Mouse (Mus musculus) intestine, embryonic 14.5 days (tissue): ENCODE results near the gene Lingo1. TPM values are rescaled to one million over a fixed set of nuclear protein-coding genes. Genes with fewer than 3 reads are reported as not detected.
A peak's percentile ranks its signal among the peaks of the same experiment; 100 is the strongest.

ENCODE experiments used
- ATAC-seq: fragments of 200-750 bp; cut with Nextera tagmentation; replicated peaks from 2 replicates; pipeline ENCODE4 v1.8.0; 2017; ENCODE audit warnings: low read depth, moderate number of reproducible peaks, moderate TSS enrichment, moderate library complexity; ENCODE audit not compliant: low FRiP score, low TSS enrichment
- DNase-seq: peaks from one replicate; pipeline ENCODE4 v3.0.0-alpha.2; 2018; ENCODE audit warnings: low spot score
- H3K27ac ChIP-seq: fragments of 300-500 bp; sonication (generic); 2 replicates; pipeline ENCODE4 v1.5.1; 2014; ENCODE audit warnings: low read depth, mild to moderate bottlenecking, control low read depth
- H3K27me3 ChIP-seq: fragments of 300-500 bp; sonication (generic); replicated peaks from 2 replicates; pipeline ENCODE4 v1.6.1; 2014; ENCODE audit warnings: low read length, control low read depth; ENCODE audit not compliant: control insufficient read depth, insufficient read depth
- H3K36me3 ChIP-seq: fragments of 300-500 bp; sonication (generic); 2 replicates; pipeline ENCODE4 v1.6.1; 2014; ENCODE audit warnings: low read length, control low read depth; ENCODE audit not compliant: control insufficient read depth, insufficient read depth
- H3K4me1 ChIP-seq: fragments of 300-500 bp; sonication (generic); replicated peaks from 2 replicates; pipeline ENCODE4 v1.6.1; 2014; ENCODE audit warnings: low read length, control low read depth, mixed read lengths; ENCODE audit not compliant: control insufficient read depth, insufficient read depth
- H3K4me2 ChIP-seq: fragments of 300-500 bp; sonication (generic); 2 replicates; pipeline ENCODE4 v1.6.1; 2014; ENCODE audit warnings: low read length
- H3K4me3 ChIP-seq: fragments of 300-500 bp; sonication (generic); 2 replicates; pipeline ENCODE4 v1.5.1; 2014; ENCODE audit warnings: low read depth, low read length, control low read depth, mixed read lengths
- H3K9ac ChIP-seq: fragments of 300-500 bp; sonication (generic); 2 replicates; pipeline ENCODE4 v1.6.1; 2014; ENCODE audit warnings: mild to moderate bottlenecking, low read length
- H3K9me3 ChIP-seq: fragments of 300-500 bp; sonication (generic); 2 replicates; pipeline ENCODE4 v1.6.1; 2016; ENCODE audit warnings: low read length, control low read depth; ENCODE audit not compliant: control insufficient read depth
- WGBS: fragments of 180-500 bp; shearing (Covaris S2); extraction: QIAGEN DNeasy Blood & Tissue Kit; methylation state at CpG from one replicate; pipeline ENCODE4 v1.1.7; 2014; 5-methylcytosine and 5-hydroxymethylcytosine counted together
- polyA plus RNA-seq: library from polyadenylated mRNA; unstranded; fragments of >200 nt; fragmentation: Nextera tagmentation; extraction: Ambion mirVana; gene quantifications from 2 replicates; pipeline ENCODE4 v1.2.1, GENCODE M21; 2014

Lingo1 gene
- polyA plus RNA-seq, 1 experiment from 2014 or later = 1.9 TPM

DNA sequence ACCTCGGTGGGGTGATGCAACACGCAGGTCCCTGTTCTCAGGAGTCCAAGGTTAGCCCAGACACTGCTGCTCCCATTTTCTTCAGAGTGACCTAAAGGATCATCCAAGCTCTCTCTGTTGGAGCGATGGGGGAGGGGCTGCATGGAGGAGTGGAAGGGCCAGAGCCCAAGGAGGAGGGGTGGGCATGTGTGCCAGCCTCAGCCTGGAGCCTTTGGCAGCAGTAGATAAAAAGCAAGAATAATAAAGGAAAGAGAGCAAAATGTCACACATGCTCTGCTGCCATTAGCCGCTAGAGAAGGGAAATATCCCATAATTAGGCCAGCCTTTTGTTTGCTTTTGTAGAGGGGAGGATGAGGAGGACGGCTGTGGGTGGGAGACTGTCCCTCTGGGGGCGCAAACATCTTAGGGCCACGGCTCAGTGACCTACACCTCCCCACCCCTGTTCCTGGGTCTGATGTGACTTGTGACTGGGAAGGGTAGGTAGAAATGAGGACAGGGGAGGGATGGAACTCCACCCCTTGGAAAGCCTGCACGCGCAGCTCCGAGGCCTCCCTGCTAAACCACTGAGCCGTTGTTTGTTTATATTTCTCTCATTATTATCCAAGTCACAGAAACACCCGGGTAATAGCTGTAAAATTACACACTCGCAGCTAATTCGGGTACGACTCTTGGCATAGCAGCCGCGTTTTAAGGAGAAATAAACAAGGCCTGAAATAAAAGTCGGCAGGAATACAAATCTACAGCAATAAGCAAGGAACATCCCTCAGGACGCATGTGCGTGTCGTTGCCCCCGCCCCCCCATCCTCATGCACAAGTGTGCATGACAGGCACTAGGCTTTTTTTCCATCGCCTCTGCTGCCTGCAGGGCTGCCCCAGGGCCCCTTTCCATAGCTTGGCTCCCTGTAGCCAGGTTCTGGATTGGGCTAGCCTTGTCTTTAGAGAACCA is 223.5 kb downstream of the Lingo1 start:
- no peak overlapping the region for H3K27ac ChIP-seq
- H3K4me3 ChIP-seq = peak overlapping the region; percentile 19
- DNase-seq (no peak), ATAC-seq (no peak)
- H3K36me3 ChIP-seq = no peaks in the 10 kb centered on the region
- H3K9ac ChIP-seq = no peak overlapping the region
- H3K27me3 ChIP-seq = no peaks in the 10 kb centered on the region
- H3K4me1 ChIP-seq = peaks cover 9% of the 10 kb centered on the region; the same call in 1 of the 2 replicates
- H3K9me3 ChIP-seq = no peaks in the 10 kb centered on the region
- 33% methylated on average over 23 of the region's 23 CpGs for WGBS
- H3K4me2 ChIP-seq = peak overlapping the region; percentile 41

Other genes starting within 250 kb of the Lingo1 start
- gene Odf3l1, start 68.2 kb upstream of the Lingo1 start, polyA plus RNA-seq = 1.6 and 1.8 TPM in 2 replicates
- gene Cspg4, start 68.6 kb upstream of the Lingo1 start, polyA plus RNA-seq = 17.6 and 21.0 TPM in 2 replicates
- 5.1 and 5.8 TPM in 2 replicates for gene Snx33, start 131.9 kb upstream of the Lingo1 start, polyA plus RNA-seq
- gene Imp3, start 141.0 kb upstream of the Lingo1 start, polyA plus RNA-seq = 79.9 and 82.5 TPM in 2 replicates
- 14.2 and 16.5 TPM in 2 replicates for gene Snupn, start 154.4 kb upstream of the Lingo1 start, polyA plus RNA-seq
- 23.5 and 24.0 TPM in 2 replicates for gene Ptpn9, start 198.5 kb upstream of the Lingo1 start, polyA plus RNA-seq